Mouse (Mus musculus) WW6 (cell line): ENCODE results near the gene Apoc3.

Experiments used
- DNase-seq: peaks from one replicate; pipeline ENCODE4 v3.0.0-alpha.2; 2013; ENCODE audit warnings: low read depth, low spot score

The Apoc3 gene

DNA sequence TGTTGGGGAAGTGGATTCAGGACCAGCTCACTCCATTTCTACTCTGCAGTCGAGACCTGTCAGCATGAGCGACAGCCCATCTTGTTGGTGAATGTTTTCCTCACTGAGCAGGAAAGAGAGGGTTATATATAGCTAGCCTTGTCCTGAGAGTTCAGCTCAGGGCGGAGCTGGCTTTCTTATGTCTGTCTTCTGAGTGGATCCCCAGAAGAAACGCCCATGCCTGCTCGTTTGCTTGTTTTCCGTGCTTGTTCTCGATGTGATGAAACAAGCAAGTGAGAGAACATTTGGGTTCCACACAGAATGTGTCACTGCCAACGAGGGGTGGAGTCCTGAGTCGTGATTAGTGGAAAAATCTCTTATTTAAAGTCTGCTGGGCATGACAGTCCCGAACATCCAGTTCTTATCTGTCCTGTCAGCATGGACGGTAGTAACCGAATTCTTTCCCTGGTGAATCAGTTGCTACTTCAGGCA is 38.7 kb downstream of the Apoc3 start:
- DNase-seq: no peak

DNA sequence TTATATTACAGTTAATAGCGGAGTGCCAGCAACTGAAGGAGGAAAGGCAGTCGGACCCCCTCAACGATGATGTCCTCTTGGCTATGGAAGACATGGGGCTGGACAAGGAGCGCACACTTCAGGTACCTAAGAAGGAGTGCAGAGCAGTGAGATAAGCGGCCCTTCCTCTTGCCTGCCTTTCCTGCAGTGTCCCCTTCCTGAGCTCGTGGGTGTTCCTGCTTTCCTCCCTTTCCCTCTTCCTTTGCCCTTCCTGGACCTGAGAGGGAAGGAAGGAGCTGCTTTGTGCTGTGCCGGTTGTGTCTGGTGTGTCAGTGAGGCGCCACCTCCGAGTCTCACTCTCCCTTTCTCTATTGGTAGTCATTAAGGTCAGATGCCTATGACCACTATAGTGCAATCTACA is 40.6 kb downstream of the Apoc3 start:
- no peak for DNase-seq

DNA sequence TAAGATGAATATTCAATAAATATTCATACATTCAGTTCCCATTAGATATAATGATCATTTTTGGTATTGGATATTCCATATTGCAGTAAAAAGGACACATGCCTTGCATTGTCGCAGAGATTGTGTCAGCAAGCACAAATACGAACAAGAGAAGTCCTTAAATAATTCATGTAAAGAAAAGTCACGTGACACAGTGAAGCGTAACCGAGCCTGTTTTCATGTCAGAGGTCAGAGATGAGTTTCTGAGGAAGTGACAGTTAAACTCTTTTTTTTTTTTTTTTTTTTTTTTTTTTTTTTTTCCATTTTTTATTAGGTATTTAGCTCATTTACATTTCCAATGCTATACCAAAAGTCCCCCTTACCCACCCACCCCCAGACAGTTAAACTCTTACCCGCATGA is 42.8 kb downstream of the Apoc3 start:
- no peak for DNase-seq

DNA sequence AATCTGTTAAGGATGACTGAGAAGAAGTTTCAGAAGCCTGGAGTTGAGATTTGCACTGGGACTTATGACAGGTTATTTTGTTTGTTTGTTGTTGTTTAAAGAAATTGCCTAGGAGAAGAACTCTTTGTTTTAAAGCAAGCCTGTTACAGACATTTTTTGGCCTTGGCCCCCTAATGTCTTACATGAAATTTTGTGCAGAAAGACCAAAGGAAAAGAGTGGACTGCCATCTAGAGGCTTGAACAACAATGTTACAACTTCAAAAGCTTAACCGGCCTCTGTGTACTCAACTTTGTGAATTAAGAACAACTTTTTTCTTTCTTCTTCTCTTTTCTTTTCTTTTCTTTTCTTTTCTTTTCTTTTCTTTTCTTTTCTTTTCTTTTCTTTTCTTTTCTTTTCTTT is 43.8 kb downstream of the Apoc3 start:
- no peak for DNase-seq

DNA sequence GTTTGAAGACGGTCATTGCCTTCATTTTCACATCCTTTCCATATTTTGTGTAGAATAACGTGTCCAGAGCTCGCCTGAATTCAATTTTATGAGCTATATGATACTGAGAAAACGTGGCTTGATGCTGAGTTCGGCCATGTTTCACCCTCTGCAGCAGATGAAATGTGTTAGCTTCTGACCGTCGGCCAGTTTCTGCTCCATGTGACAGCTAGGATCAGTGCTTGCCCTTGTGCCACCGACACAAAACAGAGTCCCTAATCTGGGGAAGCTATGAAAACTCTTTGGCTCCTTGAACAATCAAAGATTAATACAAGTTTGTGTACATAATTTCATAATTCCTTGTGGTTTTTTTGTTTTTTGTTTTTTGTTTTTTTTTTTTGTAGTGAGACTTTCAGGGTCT is 44.2 kb downstream of the Apoc3 start:
- no peak for DNase-seq

DNA sequence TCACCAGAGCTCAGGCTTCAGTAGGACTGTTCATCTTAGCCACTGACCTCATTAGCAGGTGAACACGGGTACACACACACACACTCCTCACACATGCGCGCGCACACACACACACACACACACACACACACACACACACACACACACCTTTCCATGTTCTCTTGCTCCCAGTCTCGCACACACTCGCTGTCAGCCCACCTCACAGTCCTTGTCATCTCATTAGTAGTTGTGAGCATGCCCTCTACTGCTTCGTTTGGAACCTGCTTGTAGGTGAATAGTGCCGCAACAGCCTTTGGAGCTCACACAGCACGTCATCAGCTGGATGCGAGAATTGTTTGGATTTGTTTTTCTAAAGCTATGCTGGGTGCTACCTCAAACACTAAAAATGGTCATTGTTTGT is 46.1 kb downstream of the Apoc3 start:
- DNase-seq: no peak

DNA sequence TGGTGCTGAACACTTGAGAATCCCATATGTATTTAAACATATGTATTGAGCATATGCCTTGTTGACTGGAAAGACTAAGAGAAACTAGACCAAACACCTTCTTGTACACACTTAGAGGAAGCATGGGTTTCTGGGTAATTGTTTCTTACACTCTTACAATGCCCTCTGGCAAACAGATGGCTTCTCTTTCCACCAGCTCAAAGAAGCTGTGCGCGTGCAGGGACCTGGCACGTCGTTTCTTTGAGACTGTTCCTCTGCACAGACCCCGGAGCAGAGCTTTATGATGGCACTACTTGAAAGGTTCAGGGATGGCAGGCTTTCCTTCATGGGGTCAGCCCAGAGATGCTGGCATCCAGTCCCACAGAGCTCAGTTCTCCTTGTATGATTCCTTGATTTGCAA is 46.5 kb downstream of the Apoc3 start:
- DNase-seq: no peak

DNA sequence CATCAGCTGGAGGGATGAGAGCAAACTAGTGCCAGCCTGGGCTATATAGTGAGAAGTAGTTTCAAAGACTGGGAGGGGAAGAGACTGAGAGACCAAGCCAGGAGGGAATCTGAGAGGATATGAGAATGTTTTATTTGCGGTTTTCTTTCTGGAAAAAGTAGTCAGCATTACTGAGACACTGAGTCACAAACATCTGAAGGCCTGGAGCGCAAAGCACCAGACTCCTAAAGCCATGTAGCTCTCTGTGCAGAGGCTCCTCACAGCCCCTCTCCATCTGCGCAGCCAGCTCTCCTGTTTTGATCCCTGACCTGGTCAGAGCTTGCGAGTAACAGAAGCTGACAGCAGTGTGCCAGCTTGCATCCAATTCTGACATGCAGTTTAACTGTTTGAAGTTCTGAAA is 47.1 kb downstream of the Apoc3 start:
- no peak for DNase-seq

DNA sequence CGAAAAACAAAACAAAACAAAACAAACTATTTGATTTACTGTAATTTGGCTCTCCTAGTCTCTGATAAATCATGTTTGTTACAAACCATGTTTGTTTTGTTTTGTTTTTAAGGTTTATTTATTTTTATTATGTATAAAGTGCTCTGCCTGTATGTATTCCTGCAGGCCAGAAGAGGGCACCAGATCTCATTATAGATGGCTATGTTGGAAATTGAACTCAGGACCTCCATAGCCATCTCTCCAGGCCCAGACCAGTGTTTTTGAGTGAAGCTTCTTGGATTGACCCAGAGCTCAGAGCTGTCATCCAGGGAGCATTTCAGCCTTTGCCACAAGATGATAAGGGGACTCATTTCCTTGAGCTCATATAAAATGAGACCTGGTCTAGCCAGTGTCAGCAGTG is 49.0 kb downstream of the Apoc3 start:
- no peak for DNase-seq

DNA sequence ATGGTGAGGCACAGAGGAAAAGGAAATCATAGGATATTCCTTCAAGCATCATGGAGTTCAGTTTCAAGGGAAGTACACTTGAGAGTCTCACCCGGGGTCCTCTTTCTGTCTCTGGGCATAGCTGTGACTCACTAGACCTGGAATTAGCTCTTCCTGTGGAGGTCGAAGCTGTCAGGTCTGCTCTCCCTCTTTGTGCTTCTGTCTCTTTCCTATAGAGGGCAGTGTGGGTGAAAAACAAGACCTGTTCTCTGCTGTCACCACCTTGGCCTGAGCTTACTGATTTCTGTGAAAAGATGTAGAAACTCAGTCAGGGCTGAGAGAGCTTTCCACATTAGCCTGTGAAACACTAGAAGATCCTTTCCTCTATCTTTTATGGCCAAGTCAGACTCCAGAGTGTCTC is 50.2 kb downstream of the Apoc3 start:
- no peak for DNase-seq

DNA sequence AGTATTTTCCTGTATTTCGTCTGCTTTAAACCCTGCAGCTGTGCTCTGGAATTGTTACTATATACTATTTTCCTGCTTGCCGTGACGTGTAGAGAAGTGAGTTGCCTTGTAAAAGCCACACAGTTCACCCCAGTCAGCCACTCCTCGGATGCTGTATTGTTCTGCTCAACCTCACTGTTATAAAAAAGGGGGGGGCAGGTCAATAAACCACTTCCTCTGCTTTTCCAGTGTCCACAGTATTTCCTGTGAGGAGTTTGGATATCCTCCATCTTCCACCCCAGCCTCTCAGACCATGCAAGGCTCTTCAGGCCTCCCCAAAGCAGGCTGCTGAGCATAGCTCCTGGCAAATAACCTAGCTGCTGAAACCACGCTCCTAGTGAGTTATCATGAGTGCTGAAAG is 50.9 kb downstream of the Apoc3 start:
- no peak for DNase-seq
